Mouse (Mus musculus) cerebellum, adult 2 months (tissue): ENCODE data around the gene Slc2a4.

Experiments used
- CTCF ChIP-seq: fragments of 200-500 bp; IDR thresholded peaks from 2 replicates; pipeline ENCODE4 v1.5.1; 2011; ENCODE audit warnings: low read depth, mild to moderate bottlenecking, control low read depth, low read length, moderate library complexity, borderline replicate concordance; ENCODE audit not compliant: insufficient read depth
- POLR2A ChIP-seq: fragments of 200-500 bp; IDR thresholded peaks from 2 replicates; pipeline ENCODE4 v1.6.1; 2011; ENCODE audit warnings: low read length, control low read depth, borderline replicate concordance; ENCODE audit not compliant: insufficient read depth

DNA sequence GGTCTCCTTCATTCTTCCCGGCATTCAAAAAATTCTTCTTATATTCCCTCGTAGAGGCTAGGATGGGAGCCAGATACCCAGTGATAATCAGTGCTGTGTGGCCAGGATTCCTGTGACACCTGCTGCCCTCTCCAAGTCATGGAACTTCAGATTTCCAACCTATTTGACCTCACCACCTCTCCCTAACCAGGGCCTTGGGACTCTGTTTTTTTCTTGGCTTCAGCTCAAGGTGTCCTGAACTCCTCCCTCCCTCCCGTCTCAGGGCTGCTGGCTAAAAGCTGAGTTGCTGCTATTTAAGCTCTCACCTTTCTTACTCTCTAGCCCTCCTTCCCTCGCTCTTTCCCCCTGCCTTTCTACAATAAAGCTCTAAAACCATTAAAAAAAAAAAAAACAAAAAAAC, 48.1 kb downstream of the Slc2a4 start:
- TF ChIP-seq POLR2A (no peak), CTCF (no peak)
